Mouse (Mus musculus) heart, adult 2 months (tissue): ENCODE measurements at regions not wholly inside any gene's neighbourhood (a gene's known extent, or its start where the extent isn't known, plus 50 kb on each side); places are given as distances from the start of the nearest gene placed in this dataset.

ENCODE experiments used
- CTCF ChIP-seq: fragments of 200-600 bp; IDR thresholded peaks from 2 replicates; pipeline ENCODE4 v1.8.1; 2022; ENCODE audit warnings: antibody characterized with exemption, mild to moderate bottlenecking, moderate library complexity
- EP300 ChIP-seq: fragments of 200-500 bp; IDR thresholded peaks from 2 replicates; pipeline ENCODE4 v1.6.1; 2011; ENCODE audit warnings: low read depth, low read length, control low read depth; ENCODE audit not compliant: insufficient read depth
- POLR2A ChIP-seq: fragments of 200-500 bp; IDR thresholded peaks from 2 replicates; pipeline ENCODE4 v1.6.1; 2011; ENCODE audit warnings: mild to moderate bottlenecking, low read depth, low read length, control low read depth; ENCODE audit not compliant: insufficient read depth

DNA sequence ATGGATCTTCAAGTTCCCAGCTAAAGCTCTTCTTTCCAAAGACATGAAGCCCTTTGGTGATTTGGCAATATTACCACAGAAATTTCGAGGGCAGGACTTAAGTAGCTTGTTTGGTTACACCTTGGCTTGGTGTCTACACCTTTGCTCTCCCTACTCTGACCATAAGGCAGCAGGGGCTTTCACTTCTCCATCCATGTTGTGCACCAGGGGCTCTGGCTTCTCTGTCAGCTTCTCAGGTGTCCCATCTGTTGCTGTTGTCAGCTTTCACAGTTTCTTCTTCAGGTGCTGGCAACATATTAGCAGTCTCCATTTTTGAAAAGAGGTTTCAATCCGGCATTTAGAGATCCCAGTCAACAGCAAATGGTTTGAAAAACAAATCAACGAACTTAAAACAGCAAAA is 58.1 kb upstream of the Igsf9b start:
- TF ChIP-seq POLR2A (no peak), CTCF (no peak), EP300 (no peak)
